Mouse (Mus musculus) midbrain, postnatal 0 days (tissue): ENCODE results near the gene AI854703. TPM values are rescaled to one million over a fixed set of nuclear protein-coding genes. Genes with fewer than 3 reads are reported as not detected.

Experiments used
- ATAC-seq: fragments of 200-750 bp; cut with Nextera tagmentation; 2 replicates; pipeline ENCODE4 v1.8.0; 2017; ENCODE audit warnings: moderate number of reproducible peaks, mild to moderate bottlenecking, moderate TSS enrichment, moderate library complexity; ENCODE audit not compliant: low FRiP score
- DNase-seq: peaks from one replicate; pipeline ENCODE4 v3.0.0-alpha.2; 2015; ENCODE audit warnings: low spot score
- H3K27ac ChIP-seq: fragments of 300-500 bp; sonication (generic); 2 replicates; pipeline ENCODE4 v1.5.1; 2014; ENCODE audit warnings: low read depth, mild to moderate bottlenecking, low read length, mixed read lengths
- H3K27me3 ChIP-seq: fragments of 300-500 bp; sonication (generic); 2 replicates; pipeline ENCODE4 v1.6.1; 2014; ENCODE audit warnings: low read length, control low read depth, mixed read lengths; ENCODE audit not compliant: insufficient read depth
- H3K36me3 ChIP-seq: fragments of 300-500 bp; sonication (generic); 2 replicates; pipeline ENCODE4 v1.6.1; 2014; ENCODE audit warnings: low read length, control low read depth, mixed read lengths; ENCODE audit not compliant: insufficient read depth
- H3K4me1 ChIP-seq: fragments of 300-500 bp; sonication (generic); 2 replicates; pipeline ENCODE4 v1.6.1; 2014; ENCODE audit warnings: mild to moderate bottlenecking, control low read depth, antibody characterized with exemption, low read length, mixed read lengths; ENCODE audit not compliant: insufficient read depth
- H3K4me2 ChIP-seq: fragments of 300-500 bp; sonication (generic); 2 replicates; pipeline ENCODE4 v1.6.1; 2014; ENCODE audit warnings: low read depth, mild to moderate bottlenecking, low read length, mixed read lengths; ENCODE audit not compliant: poor library complexity, severe bottlenecking
- H3K4me3 ChIP-seq: fragments of 300-500 bp; sonication (generic); 2 replicates; pipeline ENCODE4 v1.5.1; 2014; ENCODE audit warnings: low read depth, mild to moderate bottlenecking, low read length, moderate library complexity
- H3K9ac ChIP-seq: fragments of 300-500 bp; sonication (generic); replicated peaks from 2 replicates; pipeline ENCODE4 v1.6.1; 2014; ENCODE audit warnings: mild to moderate bottlenecking, low read length, moderate library complexity, mixed read lengths; ENCODE audit not compliant: poor library complexity, severe bottlenecking
- H3K9me3 ChIP-seq: fragments of 300-500 bp; sonication (generic); 2 replicates; pipeline ENCODE4 v1.6.1; 2016; ENCODE audit warnings: low read length, control low read depth
- CTCF ChIP-seq: IDR thresholded peaks from 2 replicates; pipeline ENCODE4 v1.5.1; 2016; ENCODE audit warnings: antibody characterized with exemption, mild to moderate bottlenecking
- WGBS: fragments of 180-500 bp; shearing (Covaris S2); extraction: QIAGEN DNeasy Blood & Tissue Kit; methylation state at CpG from one replicate; pipeline ENCODE4 v1.1.7; 2014; 5-methylcytosine and 5-hydroxymethylcytosine counted together
- polyA plus RNA-seq: library from polyadenylated mRNA; unstranded; fragments of >200 nt; fragmentation: Nextera tagmentation; extraction: Ambion mirVana; gene quantifications from 2 replicates; pipeline ENCODE4 v1.2.1, GENCODE M21; 2015
- total RNA-seq: library from RNA; depleted of rRNA; stranded (reverse); fragments of >200 nt; gene quantifications from 2 replicates; pipeline ENCODE4 v1.2.3, GENCODE M21; 2014

Gene AI854703
- total and polyA plus RNA-seq, 2 experiments from 2014 or later = 28.5 to 57.1 TPM

DNA sequence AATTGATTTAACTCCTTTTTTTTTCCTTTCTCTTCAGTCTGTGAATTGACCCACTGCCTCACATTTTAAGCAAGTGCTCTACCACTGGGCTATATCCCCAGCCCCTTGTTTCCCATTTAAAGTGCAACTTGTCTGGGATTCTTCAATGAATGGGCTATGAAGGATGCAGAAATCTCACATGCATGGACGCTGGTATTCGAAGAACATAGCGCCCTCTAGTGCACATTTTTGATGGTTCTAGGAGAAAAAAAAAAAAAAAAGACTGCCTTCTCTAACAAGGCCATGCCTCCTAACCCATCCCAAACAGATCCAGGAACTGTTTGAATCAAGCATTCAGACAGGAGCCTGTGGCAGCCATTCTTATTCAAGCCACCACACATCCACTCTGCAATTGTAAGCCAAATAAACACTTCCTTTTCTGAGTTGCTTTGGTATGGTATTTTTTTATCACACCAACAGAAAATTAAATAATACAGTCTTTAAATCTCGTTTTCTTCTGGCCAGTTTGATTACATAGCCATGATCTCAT lies 16.3 kb downstream of the AI854703 start:
- 20% methylated on average over 4 of the region's 4 CpGs for WGBS
- Histone ChIP-seq H3K4me3 (no peak overlapping the region), H3K9me3 (no peaks in the 10 kb centered on the region), H3K4me1 (no peaks in the 10 kb centered on the region), H3K27me3 (peaks cover 5% of the 10 kb centered on the region; the same call in 1 of the 2 replicates), H3K27ac (no peak overlapping the region), H3K4me2 (no peak overlapping the region), H3K36me3 (no peaks in the 10 kb centered on the region), H3K9ac (no peak overlapping the region)
- DNase-seq (peak; percentile 89), ATAC-seq (no peak)
- TF ChIP-seq CTCF = peak; percentile 81

GRCm38 (mm10) chr6:48645660-48646308 lies 19.2 kb downstream of the AI854703 start:
- H3K4me3 ChIP-seq = no peak overlapping the region
- TF ChIP-seq CTCF = peak; percentile 90
- WGBS = 12% methylated on average over 12 of the region's 12 CpGs
- H3K9ac ChIP-seq = no peak overlapping the region
- DNase-seq (peak; percentile 81), ATAC-seq (peak; percentile 7; the same call in 1 of the 2 replicates)
- no peaks in the 10 kb centered on the region for H3K4me1 ChIP-seq
- H3K4me2 ChIP-seq = no peak overlapping the region
- H3K27ac ChIP-seq = no peak overlapping the region
- no peaks in the 10 kb centered on the region for H3K36me3 ChIP-seq
- no peaks in the 10 kb centered on the region for H3K9me3 ChIP-seq
- H3K27me3 ChIP-seq = peaks cover 5% of the 10 kb centered on the region; the same call in 1 of the 2 replicates

GRCm38 (mm10) chr6:48646309-48646690 lies 19.7 kb downstream of the AI854703 start:
- H3K4me1 ChIP-seq = no peaks in the 10 kb centered on the region
- TF ChIP-seq CTCF = no peak
- WGBS = 81% methylated on average over 4 of the region's 4 CpGs

DNA sequence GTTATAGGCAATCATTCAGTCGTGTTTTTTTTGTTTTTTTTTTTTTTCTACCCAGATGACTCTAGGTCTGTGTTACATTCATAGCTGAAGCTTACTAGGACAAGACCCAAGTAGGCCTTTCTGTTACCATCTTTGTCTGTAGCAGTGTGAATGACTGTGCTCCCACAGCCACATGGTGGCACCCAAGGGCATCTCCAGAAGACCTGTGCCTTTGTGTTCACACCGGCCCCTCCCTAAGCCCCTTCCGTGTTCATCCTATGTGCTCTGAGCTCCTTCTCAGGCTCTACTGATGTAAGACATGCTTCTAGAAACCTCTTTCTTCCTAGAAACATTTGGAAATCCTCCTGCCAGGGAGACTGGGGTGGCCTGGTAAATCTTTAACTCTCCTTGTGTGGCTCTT lies 20.4 kb downstream of the AI854703 start, which contains the start of gene Gimap8:
Gimap8 (plus strand) TSS at position 240 of the 400 bp plus-strand sequence.
- ATAC-seq = no peak
- Histone ChIP-seq H3K4me3 (no peak within 1 kb of the TSS), H3K9ac (no peak within 1 kb of the TSS; the same call in 1 of the 2 replicates), H3K4me2 (no peak within 1 kb of the TSS), H3K27me3 (peaks cover 5% of the 10 kb centered on the region; the same call in 1 of the 2 replicates), H3K36me3 (no peaks in the 10 kb centered on the region), H3K4me1 (no peaks in the 10 kb centered on the region), H3K27ac (no peak within 1 kb of the TSS), H3K9me3 (no peaks in the 10 kb centered on the region)
- 41% methylated on average over 3 of the region's 3 CpGs for WGBS
- peak; percentile 57 for TF ChIP-seq CTCF
- peak; percentile 50 for DNase-seq

More at GRCm38 (mm10) chr6:48646309-48646690, 19.7 kb downstream of the AI854703 start:
- no peak overlapping the region for H3K27ac ChIP-seq
- ATAC-seq (no peak), DNase-seq (no peak)
- no peak overlapping the region for H3K4me3 ChIP-seq
- no peaks in the 10 kb centered on the region for H3K36me3 ChIP-seq
- H3K4me2 ChIP-seq = no peak overlapping the region
- H3K9me3 ChIP-seq = no peaks in the 10 kb centered on the region
- no peak overlapping the region for H3K9ac ChIP-seq
- H3K27me3 ChIP-seq = peaks cover 5% of the 10 kb centered on the region; the same call in 1 of the 2 replicates

- Histone ChIP-seq H3K4me1 (no peaks in the 10 kb centered on the region), H3K9me3 (no peaks in the 10 kb centered on the region), H3K36me3 (no peaks in the 10 kb centered on the region), H3K27me3 (peaks cover 5% of the 10 kb centered on the region; the same call in 1 of the 2 replicates), H3K4me2 (no peak overlapping the region), H3K27ac (no peak overlapping the region), H3K9ac (no peak overlapping the region), H3K4me3 (no peak overlapping the region)
- no peak for TF ChIP-seq CTCF
- ATAC-seq (no peak), DNase-seq (no peak)
- WGBS = 93% methylated on average over 2 of the region's 2 CpGs
Observed at GRCm38 (mm10) chr6:48647611-48648010, 21.0 kb downstream of the AI854703 start.

- H3K4me2 ChIP-seq = no peak overlapping the region
- H3K9ac ChIP-seq = no peak overlapping the region
- no peaks in the 10 kb centered on the region for H3K4me1 ChIP-seq
- H3K27me3 ChIP-seq = peaks cover 5% of the 10 kb centered on the region; the same call in 1 of the 2 replicates
- TF ChIP-seq CTCF = no peak
- ATAC-seq = no peak
- no peak overlapping the region for H3K4me3 ChIP-seq
- 88% methylated on average over 4 of the region's 4 CpGs for WGBS
- H3K27ac ChIP-seq = no peak overlapping the region
- no peaks in the 10 kb centered on the region for H3K36me3 ChIP-seq
- H3K9me3 ChIP-seq = no peaks in the 10 kb centered on the region
- DNase-seq = no peak
Observed at GRCm38 (mm10) chr6:48648779-48649178, 22.2 kb downstream of the AI854703 start.
